Mouse (Mus musculus): ENCODE results near the gene Acin1.
A peak's percentile ranks its signal among the peaks of the same experiment; 100 is the strongest.
"Not testable (repeated sequence)": the region's sequence is repeated elsewhere in the genome, so short reads cannot be mapped to it uniquely, and the experiment has no call there.

Gene Acin1

DNA sequence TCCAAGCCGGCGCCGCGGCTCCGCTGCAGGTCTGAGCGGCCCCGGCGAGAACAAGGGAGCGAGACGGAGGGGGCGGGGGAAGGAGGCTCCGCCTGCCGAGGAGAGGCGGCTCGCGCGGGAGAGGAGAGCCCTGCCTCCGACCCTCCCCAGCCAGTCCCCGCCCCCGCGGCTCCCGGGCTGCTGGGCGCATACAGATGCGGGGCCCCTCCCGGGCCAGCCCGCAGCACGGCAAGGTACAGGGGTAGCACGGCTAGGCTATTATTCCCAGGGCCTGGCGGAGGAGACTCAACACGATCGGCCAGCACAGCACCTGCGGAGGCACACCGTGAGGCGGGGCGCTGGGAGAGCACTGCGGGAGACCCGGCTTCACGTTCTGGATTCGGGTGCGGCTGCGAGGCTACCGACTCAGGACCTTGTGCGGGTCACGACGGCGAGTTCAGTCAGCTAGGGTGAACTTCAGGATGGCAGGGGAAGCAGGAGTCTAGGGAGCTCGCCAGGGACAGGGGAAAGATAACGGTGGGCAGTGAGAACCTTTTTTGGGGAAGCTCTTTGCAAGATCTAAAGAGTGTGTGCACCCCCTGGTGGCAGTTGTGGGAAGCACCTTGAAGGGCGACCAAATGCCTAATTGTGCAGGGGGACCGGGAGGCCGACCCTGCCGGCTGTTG lies 45.3 kb downstream of the Acin1 start, which contains the start of gene Cdh24:
Gene Cdh24 (minus strand): TSS at position 60 of the 665 bp plus-strand sequence.
- DNase-seq = peak; percentile 94

GRCm38 (mm10) chr14:54640946-54641304 lies 45.8 kb downstream of the Acin1 start, which contains the start of gene Gm17606:
Gene Gm17606, plus strand, starts transcription at chr14:54640952.
- no peak for DNase-seq

- DNase-seq = no peak
Observed at GRCm38 (mm10) chr14:54640121-54640520, 46.6 kb downstream of the Acin1 start.

DNA sequence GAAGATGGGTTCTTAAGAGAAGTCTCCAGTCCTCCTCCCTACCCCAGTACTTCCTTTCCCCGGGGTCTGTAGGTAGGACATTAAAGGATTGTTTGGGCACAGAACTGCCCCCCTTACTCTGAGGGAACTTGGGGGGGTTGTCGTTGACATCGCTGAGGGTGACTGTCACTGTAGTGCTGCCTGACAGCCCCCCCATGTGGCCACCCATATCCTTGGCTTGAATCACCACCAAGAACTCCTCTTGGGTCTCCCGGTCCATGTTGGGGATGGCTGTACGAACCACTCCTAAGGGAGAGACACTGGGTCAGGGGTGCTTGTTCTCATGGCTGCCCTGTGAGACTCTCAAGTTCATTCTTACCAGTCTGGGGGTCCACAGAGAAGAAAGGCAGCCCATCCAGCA lies 48.5 kb downstream of the Acin1 start:
- no peak for DNase-seq

DNA sequence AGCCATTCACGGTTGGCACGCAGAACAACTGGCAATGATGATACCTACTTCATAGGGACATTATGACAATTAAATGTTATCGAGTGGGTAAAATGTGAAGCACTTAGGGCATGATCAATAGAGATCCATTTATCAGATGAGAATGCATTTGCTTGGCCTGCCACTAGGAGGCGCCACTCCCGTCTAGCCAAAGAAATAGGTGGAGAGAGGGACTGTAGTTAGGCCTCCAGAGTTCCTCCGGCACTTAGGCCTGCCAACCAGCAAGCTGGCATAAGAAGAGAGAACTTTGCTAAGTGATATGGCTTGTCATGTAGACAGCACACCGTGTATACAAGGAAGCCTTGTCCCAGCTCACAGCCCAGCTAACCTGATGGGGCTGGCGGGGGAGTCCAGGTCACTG lies 49.8 kb downstream of the Acin1 start:
- DNase-seq = no peak

GRCm38 (mm10) chr14:54634182-54634581 lies 52.5 kb downstream of the Acin1 start:
- no peak for DNase-seq

GRCm38 (mm10) chr14:54632252-54632651 lies 54.5 kb downstream of the Acin1 start:
- DNase-seq = no peak

- DNase-seq = no peak
Observed at GRCm38 (mm10) chr14:54631240-54631599, 55.5 kb downstream of the Acin1 start.

GRCm38 (mm10) chr14:54630583-54631239 lies 56.0 kb downstream of the Acin1 start:
- no peak for DNase-seq

- DNase-seq = no peak
Observed at GRCm38 (mm10) chr14:54629797-54630196, 56.9 kb downstream of the Acin1 start.

DNA sequence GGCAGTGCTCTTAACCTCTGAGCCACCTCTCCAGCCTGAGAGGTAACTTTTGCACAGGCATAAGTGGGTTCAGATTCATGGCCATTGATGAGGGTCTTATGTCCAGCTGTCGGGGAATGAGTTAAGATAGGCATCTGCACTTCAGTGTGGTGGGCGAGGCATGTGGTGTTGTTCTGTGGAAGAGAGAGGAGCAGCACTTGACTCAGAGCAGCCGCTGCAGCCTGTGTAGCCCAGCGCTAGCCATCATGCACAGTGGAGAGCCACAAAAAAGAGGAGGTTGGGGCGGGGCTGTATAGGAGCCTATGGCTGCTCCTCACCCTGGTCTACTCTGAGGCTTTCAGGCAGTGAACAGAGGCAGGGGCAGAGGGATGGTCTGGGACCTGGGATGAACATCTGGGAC lies 58.6 kb downstream of the Acin1 start:
- DNase-seq = no peak

- no peak for DNase-seq
Observed at GRCm38 (mm10) chr14:54624976-54625375, 61.8 kb downstream of the Acin1 start.

GRCm38 (mm10) chr14:54623334-54623733 lies 63.4 kb downstream of the Acin1 start:
- no peak for DNase-seq

DNA sequence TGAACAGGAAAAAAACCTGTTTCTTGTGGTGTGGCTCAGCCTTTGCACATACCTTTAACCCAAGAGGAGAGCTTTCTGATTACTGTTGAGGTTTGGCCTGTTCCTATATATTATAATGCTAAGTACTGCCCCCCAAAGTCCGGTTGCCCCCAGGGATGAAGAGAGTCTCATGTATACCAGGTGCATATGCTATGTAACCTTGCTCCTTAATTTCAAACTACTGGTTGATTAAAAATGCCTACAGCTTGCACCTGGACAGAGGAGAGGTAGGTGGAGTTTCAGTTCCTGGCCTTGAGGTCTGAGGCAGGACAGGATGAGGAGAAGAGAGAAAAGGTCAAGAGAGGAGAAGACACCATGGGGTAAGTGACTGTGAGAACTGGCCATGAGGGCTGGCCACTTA lies 65.6 kb downstream of the Acin1 start, which contains the start of gene Psmb11:
Gene Psmb11 (plus strand): TSS at position 301 of the 400 bp plus-strand sequence.
- DNase-seq = no peak

GRCm38 (mm10) chr14:54617897-54618365 lies 68.8 kb downstream of the Acin1 start, which contains the start of gene Psmb5:
Gene Psmb5, minus strand, starts transcription at chr14:54618022.
- peak; percentile 93 for DNase-seq

DNA sequence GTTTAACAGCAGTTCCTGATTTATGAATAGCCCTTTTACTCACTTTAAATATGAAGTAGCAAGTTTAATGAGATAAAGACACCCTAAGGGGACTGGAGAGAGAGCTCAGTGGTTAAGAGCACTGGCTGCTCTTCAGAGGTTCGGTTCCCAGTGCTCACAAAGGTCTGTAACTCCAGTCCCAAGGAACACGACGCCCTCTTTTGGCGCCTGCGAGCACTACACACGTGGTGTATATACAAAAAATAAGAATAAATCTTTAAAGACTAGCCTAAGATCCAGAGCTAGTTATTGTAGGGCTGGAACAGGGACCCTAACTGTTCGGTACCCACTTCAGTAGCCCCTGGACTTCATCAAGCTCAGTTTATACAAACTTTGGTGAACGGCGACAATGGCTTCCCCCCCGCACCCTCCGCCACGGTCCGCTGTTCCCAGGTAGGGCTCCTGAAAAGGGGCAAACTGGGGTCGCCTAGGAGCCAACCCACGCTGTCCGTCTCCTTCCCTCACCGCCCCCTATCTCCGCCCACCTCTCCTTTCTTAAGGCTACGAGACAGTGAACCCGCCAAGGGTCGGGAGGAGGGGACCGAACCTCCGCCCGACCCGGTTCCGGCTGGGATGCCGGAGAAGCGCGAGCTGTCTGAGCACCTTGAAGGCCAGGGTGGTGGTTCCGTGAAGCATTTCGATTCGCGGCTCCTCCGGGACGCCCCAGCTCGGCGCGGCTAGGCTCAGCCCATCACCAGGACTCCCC lies 69.4 kb downstream of the Acin1 start:
- no peak for DNase-seq

DNA sequence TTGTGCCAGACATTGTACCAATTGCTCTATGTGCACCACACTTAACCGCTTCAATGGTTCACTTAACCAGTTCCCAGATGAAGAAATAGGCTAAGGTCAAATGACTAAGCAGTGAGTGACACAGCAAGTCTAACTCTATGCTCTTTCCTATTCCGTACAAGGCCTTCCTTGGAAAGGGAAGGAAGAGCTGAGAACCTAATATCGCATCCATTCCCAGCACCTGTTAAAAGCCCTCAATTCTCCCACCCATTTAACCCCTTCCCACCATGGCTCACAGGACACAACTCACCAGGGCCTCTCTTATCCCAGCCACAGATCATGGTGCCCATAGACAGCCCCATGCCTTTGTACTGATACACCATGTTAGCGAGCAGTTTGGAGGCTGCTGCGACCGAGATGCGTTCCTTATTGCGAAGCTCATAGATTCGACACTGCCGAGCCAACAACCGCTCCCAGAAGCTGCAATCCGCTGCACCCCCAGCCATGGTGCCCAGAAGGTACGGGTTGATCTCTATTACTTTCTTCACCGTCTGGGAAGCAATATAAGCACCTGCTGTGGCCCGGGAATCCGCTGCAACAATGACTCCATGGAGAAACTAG lies 70.4 kb downstream of the Acin1 start:
- no peak for DNase-seq

- DNase-seq = not testable (repeated sequence)
Observed at GRCm38 (mm10) chr14:54614130-54614529, 72.6 kb downstream of the Acin1 start.

DNA sequence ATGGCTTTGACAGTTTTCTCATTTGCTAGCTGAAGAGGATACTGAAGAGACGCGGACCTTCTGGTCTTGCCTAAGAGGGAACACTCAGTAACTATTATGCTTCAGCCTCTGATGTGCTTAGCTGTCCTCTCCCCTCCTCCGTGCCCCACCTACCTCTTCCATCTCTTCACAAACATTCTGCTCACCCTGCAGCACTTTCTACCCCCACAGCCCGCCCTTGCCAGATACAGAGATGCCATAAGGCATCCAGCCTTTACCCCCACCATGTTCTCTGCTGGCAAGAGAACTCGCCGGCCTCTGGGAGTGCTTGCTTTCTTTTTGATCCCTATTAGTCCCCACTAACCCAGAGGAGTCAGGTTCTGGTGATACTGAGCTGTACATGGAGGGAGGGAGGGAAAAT lies 76.1 kb downstream of the Acin1 start:
- DNase-seq = no peak

- DNase-seq = no peak
Observed at GRCm38 (mm10) chr14:54609962-54610361, 76.8 kb downstream of the Acin1 start.

DNA sequence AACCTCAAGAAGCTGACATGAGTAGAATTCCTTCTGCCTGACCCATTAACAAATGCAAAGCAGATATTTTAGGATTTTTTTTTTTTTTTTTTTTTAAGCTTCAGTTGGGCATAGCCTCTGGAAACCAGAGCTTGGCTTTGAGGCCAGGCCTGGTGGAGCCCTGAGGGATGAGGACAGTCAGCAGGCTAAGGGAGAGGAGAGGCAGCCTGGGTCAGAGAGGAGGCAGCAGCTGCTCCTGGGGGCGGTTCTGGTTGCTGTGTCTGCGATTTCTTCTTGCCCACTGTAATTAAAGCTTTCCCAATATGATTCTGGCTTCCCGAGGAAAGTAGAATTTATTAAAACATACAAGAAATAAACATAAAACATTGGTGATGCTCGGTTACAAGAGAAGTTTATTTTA lies 77.5 kb downstream of the Acin1 start:
- DNase-seq = no peak

DNA sequence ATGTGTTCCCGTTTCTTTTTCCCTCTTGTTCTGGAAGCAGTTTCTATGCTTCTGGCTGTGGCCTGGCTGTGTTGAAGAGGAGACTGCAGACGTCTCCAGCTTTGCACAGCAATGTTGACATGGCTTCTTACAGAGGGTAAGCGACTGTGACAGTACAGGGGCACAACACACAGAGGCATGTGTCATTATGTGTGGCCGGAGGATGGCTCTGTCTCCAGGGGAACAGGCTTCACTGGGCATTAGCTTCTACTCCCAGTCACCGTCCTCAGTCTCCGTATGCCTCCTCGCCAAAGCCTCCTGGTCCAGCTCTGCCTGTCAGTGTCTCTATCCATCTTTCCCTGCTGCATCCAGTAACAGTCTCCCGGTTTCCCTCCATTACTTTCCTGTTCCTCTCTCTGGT lies 79.5 kb downstream of the Acin1 start:
- no peak for DNase-seq

GRCm38 (mm10) chr14:54605752-54606321 lies 80.9 kb downstream of the Acin1 start, which contains the start of gene 4931414P19Rik:
Gene 4931414P19Rik, minus strand, starts transcription at chr14:54605993.
- peak; percentile 90 for DNase-seq

Data from kidney, postnatal 14 days (tissue).